Mouse (Mus musculus) hindbrain, embryonic 15.5 days (tissue): ENCODE measurements around the gene Enox1. TPM values are rescaled to one million over a fixed set of nuclear protein-coding genes. Genes with fewer than 3 reads are reported as not detected.

Experiments
- ATAC-seq: fragments of 200-750 bp; cut with Nextera tagmentation; 2 replicates; pipeline ENCODE4 v1.8.0; 2017; ENCODE audit warnings: low read depth, moderate number of reproducible peaks, moderate TSS enrichment; ENCODE audit not compliant: low FRiP score
- H3K27ac ChIP-seq: fragments of 300-500 bp; sonication (generic); replicated peaks from 2 replicates; pipeline ENCODE4 v1.5.1; 2015; ENCODE audit warnings: mild to moderate bottlenecking, inconsistent platforms
- H3K27me3 ChIP-seq: fragments of 300-500 bp; sonication (generic); 2 replicates; pipeline ENCODE4 v1.6.1; 2015; ENCODE audit warnings: control low read depth, inconsistent platforms
- H3K36me3 ChIP-seq: fragments of 300-500 bp; sonication (generic); 2 replicates; pipeline ENCODE4 v1.6.1; 2015; ENCODE audit warnings: control low read depth, inconsistent platforms
- H3K4me1 ChIP-seq: fragments of 300-500 bp; sonication (generic); replicated peaks from 2 replicates; pipeline ENCODE4 v1.6.1; 2015; ENCODE audit warnings: control low read depth, inconsistent platforms
- H3K4me2 ChIP-seq: fragments of 300-500 bp; sonication (generic); 2 replicates; pipeline ENCODE4 v1.6.1; 2015; ENCODE audit warnings: moderate library complexity, mild to moderate bottlenecking, inconsistent platforms
- H3K4me3 ChIP-seq: fragments of 300-500 bp; sonication (generic); 2 replicates; pipeline ENCODE4 v1.5.1; 2015; ENCODE audit warnings: mild to moderate bottlenecking, inconsistent platforms
- H3K9ac ChIP-seq: fragments of 300-500 bp; sonication (generic); 2 replicates; pipeline ENCODE4 v1.6.1; 2015; ENCODE audit warnings: inconsistent platforms
- H3K9me3 ChIP-seq: fragments of 300-500 bp; sonication (generic); 2 replicates; pipeline ENCODE4 v1.6.1; 2016; ENCODE audit warnings: control low read depth, inconsistent platforms
- WGBS: fragments of 180-500 bp; shearing (Covaris S2); methylation state at CpG from one replicate; pipeline ENCODE4 v1.1.7; 2015; 5-methylcytosine and 5-hydroxymethylcytosine counted together
- polyA plus RNA-seq: library from polyadenylated mRNA; unstranded; fragments of >200 nt; fragmentation: Nextera tagmentation; extraction: Ambion mirVana; gene quantifications from 2 replicates; pipeline ENCODE4 v1.2.1, GENCODE M21; 2015

Gene Enox1
- polyA plus RNA-seq, 1 experiment from 2014 or later: 43.5 TPM

- no peak overlapping the region for H3K27ac ChIP-seq
- H3K4me1 ChIP-seq: peaks cover 7% of the 10 kb centered on the region; the same call in 1 of the 2 replicates
- H3K4me3 ChIP-seq: no peak overlapping the region
- no peaks in the 10 kb centered on the region for H3K36me3 ChIP-seq
- ATAC-seq: no peak
- no peaks in the 10 kb centered on the region for H3K27me3 ChIP-seq
- H3K4me2 ChIP-seq: no peak overlapping the region
- H3K9me3 ChIP-seq: no peaks in the 10 kb centered on the region
- no peak overlapping the region for H3K9ac ChIP-seq
- 51% methylated on average over 4 of the region's 4 CpGs for WGBS
Observed at GRCm38 (mm10) chr14:77283939-77284338, 127.4 kb downstream of the Enox1 start.

- 79% methylated on average over 3 of the region's 3 CpGs for WGBS
- Histone ChIP-seq H3K36me3 (no peaks in the 10 kb centered on the region), H3K4me1 (peaks cover 7% of the 10 kb centered on the region; the same call in 1 of the 2 replicates), H3K27me3 (no peaks in the 10 kb centered on the region), H3K27ac (no peak overlapping the region), H3K4me3 (no peak overlapping the region), H3K4me2 (no peak overlapping the region), H3K9ac (no peak overlapping the region), H3K9me3 (no peaks in the 10 kb centered on the region)
- ATAC-seq: no peak
Observed at GRCm38 (mm10) chr14:77285453-77285852, 128.9 kb downstream of the Enox1 start.

DNA sequence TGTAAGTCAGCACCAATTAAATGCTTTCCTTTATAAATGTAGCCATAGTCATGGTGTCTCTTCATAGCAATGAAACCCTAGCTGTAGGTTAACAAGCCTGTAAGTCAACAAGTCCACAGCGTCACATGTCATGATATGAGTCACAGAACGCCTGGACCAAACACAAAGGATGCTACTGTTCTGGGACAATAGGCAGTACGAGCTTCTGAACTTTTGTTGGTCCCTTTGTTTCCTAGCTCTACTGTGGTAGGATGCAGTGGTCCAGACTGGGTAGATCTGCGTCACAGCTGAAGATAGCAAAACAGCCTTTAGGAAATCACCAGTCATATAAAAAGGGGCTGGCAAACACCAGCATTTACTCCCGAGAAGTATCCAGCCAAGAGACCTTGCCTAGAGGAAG, 135.2 kb downstream of the Enox1 start:
- Histone ChIP-seq H3K4me1 (no peaks in the 10 kb centered on the region), H3K27me3 (no peaks in the 10 kb centered on the region), H3K9ac (no peak overlapping the region), H3K4me2 (no peak overlapping the region), H3K27ac (no peak overlapping the region), H3K36me3 (no peaks in the 10 kb centered on the region), H3K9me3 (no peaks in the 10 kb centered on the region), H3K4me3 (no peak overlapping the region)
- 86% methylated on average over 5 of the region's 5 CpGs for WGBS
- ATAC-seq: no peak

- WGBS: 46% methylated on average over 4 of the region's 4 CpGs
- H3K9ac ChIP-seq: no peak overlapping the region
- no peak overlapping the region for H3K27ac ChIP-seq
- H3K36me3 ChIP-seq: no peaks in the 10 kb centered on the region
- H3K4me1 ChIP-seq: no peaks in the 10 kb centered on the region
- no peaks in the 10 kb centered on the region for H3K27me3 ChIP-seq
- ATAC-seq: no peak
- H3K4me2 ChIP-seq: no peak overlapping the region
- no peaks in the 10 kb centered on the region for H3K9me3 ChIP-seq
- H3K4me3 ChIP-seq: no peak overlapping the region
Observed at GRCm38 (mm10) chr14:77297039-77297438, 140.5 kb downstream of the Enox1 start.

GRCm38 (mm10) chr14:77298327-77298726, 141.8 kb downstream of the Enox1 start:
- WGBS: 94% methylated on average over 3 of the region's 3 CpGs
- H3K36me3 ChIP-seq: no peaks in the 10 kb centered on the region
- H3K9me3 ChIP-seq: no peaks in the 10 kb centered on the region
- no peaks in the 10 kb centered on the region for H3K4me1 ChIP-seq
- no peak overlapping the region for H3K4me3 ChIP-seq
- ATAC-seq: no peak
- no peak overlapping the region for H3K4me2 ChIP-seq
- H3K9ac ChIP-seq: no peak overlapping the region
- H3K27me3 ChIP-seq: no peaks in the 10 kb centered on the region
- H3K27ac ChIP-seq: no peak overlapping the region

- Histone ChIP-seq H3K27me3 (no peaks in the 10 kb centered on the region), H3K36me3 (no peaks in the 10 kb centered on the region), H3K4me1 (peaks cover 11% of the 10 kb centered on the region), H3K4me2 (no peak overlapping the region), H3K9ac (no peak overlapping the region), H3K4me3 (no peak overlapping the region), H3K9me3 (no peaks in the 10 kb centered on the region), H3K27ac (no peak overlapping the region; the same call in 1 of the 2 replicates)
- ATAC-seq: no peak
- WGBS: 30% methylated on average over 3 of the region's 3 CpGs
Observed at GRCm38 (mm10) chr14:77309571-77309970, 153.0 kb downstream of the Enox1 start.

GRCm38 (mm10) chr14:77311456-77311855, 154.9 kb downstream of the Enox1 start:
- H3K9me3 ChIP-seq: no peaks in the 10 kb centered on the region
- no peak for ATAC-seq
- WGBS: 72% methylated on average over 6 of the region's 6 CpGs

DNA sequence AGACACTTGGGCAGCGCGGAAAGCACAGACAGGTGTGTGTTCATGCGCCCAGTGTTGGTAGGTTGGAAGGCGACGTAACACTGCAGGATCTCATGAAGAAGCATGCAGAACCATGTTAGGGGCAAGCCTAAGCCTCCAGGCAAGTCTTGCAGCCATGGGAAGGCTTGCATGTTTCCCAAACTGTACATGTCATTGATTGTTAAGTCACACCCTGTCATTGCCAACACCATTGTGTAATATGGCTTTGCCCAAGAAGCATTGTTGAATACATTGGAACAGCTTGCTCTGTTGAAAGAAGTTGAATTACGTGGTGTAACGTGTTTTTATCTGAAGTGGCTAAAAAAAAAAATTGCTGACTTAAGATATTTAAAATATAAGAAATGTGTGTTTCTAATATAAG, 162.8 kb downstream of the Enox1 start:
- Histone ChIP-seq H3K4me3 (no peak overlapping the region), H3K9me3 (no peaks in the 10 kb centered on the region), H3K36me3 (no peaks in the 10 kb centered on the region), H3K27ac (no peak overlapping the region), H3K9ac (no peak overlapping the region), H3K4me1 (no peaks in the 10 kb centered on the region), H3K27me3 (no peaks in the 10 kb centered on the region), H3K4me2 (no peak overlapping the region)
- ATAC-seq: no peak
- 93% methylated on average over 7 of the region's 7 CpGs for WGBS

More at GRCm38 (mm10) chr14:77311456-77311855, 154.9 kb downstream of the Enox1 start:
- Histone ChIP-seq H3K36me3 (no peaks in the 10 kb centered on the region), H3K27me3 (no peaks in the 10 kb centered on the region), H3K4me2 (no peak overlapping the region), H3K27ac (no peak overlapping the region), H3K9ac (no peak overlapping the region), H3K4me1 (peaks cover 11% of the 10 kb centered on the region), H3K4me3 (no peak overlapping the region)

DNA sequence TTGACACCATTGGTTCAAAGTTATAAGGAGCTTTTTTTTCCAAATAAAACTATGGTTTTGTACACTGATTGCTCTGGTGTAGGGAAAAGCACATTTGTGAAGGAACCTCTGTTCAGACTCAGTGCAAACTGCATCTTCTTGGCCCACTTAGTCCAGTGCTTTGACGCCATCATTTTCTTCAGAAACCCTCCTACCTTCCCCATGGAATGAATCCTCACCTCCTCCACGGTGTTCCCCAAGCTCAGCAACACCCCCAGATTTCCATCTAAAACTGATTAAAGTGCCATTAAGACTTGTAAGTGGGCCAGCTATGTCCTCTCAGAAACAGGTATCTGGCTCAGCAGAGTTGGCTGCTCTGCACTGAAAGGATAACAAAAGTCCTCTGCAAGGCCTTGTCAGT, 167.8 kb downstream of the Enox1 start:
- WGBS: 95% methylated on average over 2 of the region's 2 CpGs
- Histone ChIP-seq H3K9ac (no peak overlapping the region), H3K36me3 (no peaks in the 10 kb centered on the region), H3K4me2 (no peak overlapping the region), H3K9me3 (no peaks in the 10 kb centered on the region), H3K27me3 (no peaks in the 10 kb centered on the region), H3K4me1 (no peaks in the 10 kb centered on the region), H3K27ac (no peak overlapping the region), H3K4me3 (no peak overlapping the region)
- no peak for ATAC-seq

- Histone ChIP-seq H3K27me3 (no peaks in the 10 kb centered on the region), H3K4me3 (no peak overlapping the region), H3K36me3 (no peaks in the 10 kb centered on the region), H3K4me2 (no peak overlapping the region), H3K9me3 (no peaks in the 10 kb centered on the region), H3K9ac (no peak overlapping the region), H3K4me1 (no peaks in the 10 kb centered on the region), H3K27ac (no peak overlapping the region)
- ATAC-seq: no peak
- 77% methylated on average over 3 of the region's 3 CpGs for WGBS
Observed at GRCm38 (mm10) chr14:77327693-77328092, 171.1 kb downstream of the Enox1 start.

DNA sequence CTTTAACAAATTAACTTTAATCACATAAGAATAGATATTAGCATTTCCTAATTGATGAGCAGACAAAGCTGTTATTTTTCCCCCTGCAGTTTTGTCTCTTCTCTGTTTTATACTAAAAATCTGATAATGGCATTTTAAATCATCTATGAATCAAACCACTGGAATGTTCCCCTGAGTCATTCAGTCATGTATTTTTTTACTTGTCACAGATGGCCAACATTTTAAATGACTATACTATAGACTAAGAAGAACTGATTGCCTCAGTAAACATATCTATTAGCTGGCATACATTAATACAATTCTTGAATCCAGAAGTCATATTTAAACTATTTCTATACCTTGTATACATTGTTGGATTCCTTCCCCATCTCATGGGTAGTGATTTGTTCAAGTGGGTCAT, 173.2 kb downstream of the Enox1 start:
- no peak for ATAC-seq
- no peaks in the 10 kb centered on the region for H3K9me3 ChIP-seq
- H3K9ac ChIP-seq: no peak overlapping the region
- no peak overlapping the region for H3K27ac ChIP-seq
- no peaks in the 10 kb centered on the region for H3K4me1 ChIP-seq
- H3K36me3 ChIP-seq: no peaks in the 10 kb centered on the region
- H3K27me3 ChIP-seq: no peaks in the 10 kb centered on the region
- no peak overlapping the region for H3K4me3 ChIP-seq
- H3K4me2 ChIP-seq: no peak overlapping the region

DNA sequence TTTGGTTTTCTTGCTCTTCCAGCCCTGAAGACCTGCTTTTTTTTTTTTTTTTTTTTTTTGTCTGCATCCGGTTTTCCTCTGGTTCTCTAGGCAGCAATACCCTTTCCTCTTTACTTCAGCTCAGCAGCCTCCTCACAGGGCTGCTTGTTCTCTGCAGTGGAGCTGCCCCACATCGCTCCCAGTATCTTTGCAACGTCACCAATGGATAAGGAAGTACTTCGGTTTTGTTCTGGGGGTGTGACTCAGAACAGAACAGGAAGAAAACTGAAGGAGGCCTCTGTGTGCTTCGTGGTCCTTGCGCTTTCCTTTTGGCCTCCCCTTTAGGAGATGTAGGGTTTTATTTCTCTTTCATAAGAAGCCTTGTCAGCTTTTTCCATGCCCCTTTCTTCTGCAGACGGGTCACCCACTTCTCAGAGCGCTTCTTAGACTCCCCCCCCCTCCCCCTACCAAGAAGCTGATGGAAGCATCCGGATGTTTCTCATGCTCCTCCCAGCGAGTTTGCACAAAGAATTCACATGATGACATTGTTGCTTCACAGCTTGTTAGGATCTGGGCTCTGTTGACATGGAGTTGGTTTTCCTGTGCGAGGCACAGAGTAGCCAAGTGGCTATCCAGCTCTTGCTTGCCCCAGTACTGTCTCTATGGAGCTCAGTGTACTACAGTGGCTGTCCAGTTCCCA, 187.2 kb downstream of the Enox1 start:
- no peaks in the 10 kb centered on the region for H3K27me3 ChIP-seq
- H3K4me1 ChIP-seq: no peaks in the 10 kb centered on the region; the same call in 1 of the 2 replicates
- no peaks in the 10 kb centered on the region for H3K9me3 ChIP-seq
- H3K4me2 ChIP-seq: no peak overlapping the region
- WGBS: 64% methylated on average over 11 of the region's 11 CpGs
- H3K4me3 ChIP-seq: no peak overlapping the region
- no peaks in the 10 kb centered on the region for H3K36me3 ChIP-seq
- no peak overlapping the region for H3K27ac ChIP-seq
- no peak for ATAC-seq
- no peak overlapping the region for H3K9ac ChIP-seq

GRCm38 (mm10) chr14:77346296-77346695, 189.7 kb downstream of the Enox1 start:
- no peak for ATAC-seq
- H3K9me3 ChIP-seq: no peaks in the 10 kb centered on the region
- WGBS: 89% methylated on average over 3 of the region's 3 CpGs
- H3K4me1 ChIP-seq: no peaks in the 10 kb centered on the region; the same call in 1 of the 2 replicates
- no peak overlapping the region for H3K4me2 ChIP-seq
- H3K27me3 ChIP-seq: no peaks in the 10 kb centered on the region
- no peak overlapping the region for H3K4me3 ChIP-seq
- H3K9ac ChIP-seq: no peak overlapping the region
- no peaks in the 10 kb centered on the region for H3K36me3 ChIP-seq
- no peak overlapping the region for H3K27ac ChIP-seq
